In genomic region chr5:5573749-5574317, GRCm38 (mm10) we compare ENCODE assay signal across 7 mouse cellular contexts. TPM values are rescaled to one million over a fixed set of nuclear protein-coding genes. Genes with fewer than 3 reads are reported as not detected.
DNase-seq lines count a peak whose midpoint lies in the region; ATAC-seq and TF ChIP-seq lines count a peak whose summit lies in the region.

Gene Gm8773 (plus strand): TSS chr5:5573799.

- TF ChIP-seq CTCF in lung, embryonic 14.5 days (IDR thresholded peaks at IDR 0.05; ENCODE audit: low read depth): no peak
- TF ChIP-seq CTCF in brain, embryonic 14.5 days (IDR thresholded peaks at IDR 0.05; ENCODE audit: borderline replicate concordance, extremely low read depth, insufficient read depth, insufficient read length): no peak
- TF ChIP-seq CTCF in testis, adult 2 months (IDR thresholded peaks at IDR 0.05; ENCODE audit: control insufficient read depth, insufficient read depth, insufficient replicate concordance, low read depth, low read length): no peak

- 0 out of 2 replicates have a peak, but pooled peaks cover 9% of the 10 kb centered on the region for H3K27me3 ChIP-seq in lung, embryonic 14.5 days (ENCODE audit: insufficient read depth, low read length)
- 0 out of 2 replicates have a peak, but pooled peaks cover 9% of the 10 kb centered on the region for H3K27me3 ChIP-seq in forebrain, embryonic 13.5 days
- no peaks in the 10 kb centered on the region for H3K27me3 ChIP-seq in intestine, embryonic 15.5 days (replicated peaks)
- H3K27me3 ChIP-seq in midbrain, embryonic 10.5 days (ENCODE audit: low read depth, poor library complexity, severe bottlenecking): peaks cover 27% of the 10 kb centered on the region
- H3K27me3 ChIP-seq in testis, adult 2 months (ENCODE audit: control insufficient read depth, insufficient read depth, low read length): no peaks in the 10 kb centered on the region

- peak within 1 kb of the TSS; percentile 46 for H3K4me3 ChIP-seq in lung, embryonic 14.5 days (ENCODE audit: low read depth, low read length)
- peak within 1 kb of the TSS; percentile 58 for H3K4me3 ChIP-seq in forebrain, embryonic 13.5 days
- peak within 1 kb of the TSS; percentile 55 for H3K4me3 ChIP-seq in intestine, embryonic 15.5 days (replicated peaks)
- peak within 1 kb of the TSS; percentile 67 for H3K4me3 ChIP-seq in midbrain, embryonic 10.5 days
- H3K4me3 ChIP-seq in testis, adult 2 months (ENCODE audit: control insufficient read depth, low read depth, low read length): peak within 1 kb of the TSS; percentile 70

- peak; percentile 62 for DNase-seq in lung, embryonic 14.5 days
- no peak for DNase-seq in lung, postnatal 4 days
- DNase-seq in brain, embryonic 14.5 days (ENCODE audit: low read depth): peak; percentile 65
- peak; percentile 67 for DNase-seq in midbrain, embryonic 10.5 days (ENCODE audit: low spot score)

- no peaks in the 10 kb centered on the region for H3K36me3 ChIP-seq in lung, embryonic 14.5 days (ENCODE audit: insufficient read depth)
- no peaks in the 10 kb centered on the region for H3K36me3 ChIP-seq in forebrain, embryonic 13.5 days (ENCODE audit: poor library complexity, severe bottlenecking)
- no peaks in the 10 kb centered on the region for H3K36me3 ChIP-seq in intestine, embryonic 15.5 days
- no peaks in the 10 kb centered on the region for H3K36me3 ChIP-seq in midbrain, embryonic 10.5 days
- no peaks in the 10 kb centered on the region for H3K36me3 ChIP-seq in testis, adult 2 months (ENCODE audit: control insufficient read depth, insufficient read depth, low read length)

- peak; percentile 91 for ATAC-seq in lung, embryonic 14.5 days (ENCODE audit: insufficient read depth)
- peak; percentile 92 for ATAC-seq in forebrain, embryonic 13.5 days
- peak; percentile 88 for ATAC-seq in intestine, embryonic 15.5 days

- H3K9ac ChIP-seq in lung, embryonic 14.5 days: peak within 1 kb of the TSS; percentile 43
- H3K9ac ChIP-seq in forebrain, embryonic 13.5 days: peak within 1 kb of the TSS; percentile 62
- peak within 1 kb of the TSS; percentile 41; the same call in 1 of the 2 replicates for H3K9ac ChIP-seq in intestine, embryonic 15.5 days

- no peaks in the 10 kb centered on the region for H3K9me3 ChIP-seq in lung, embryonic 14.5 days (ENCODE audit: low read depth, low read length)
- H3K9me3 ChIP-seq in forebrain, embryonic 13.5 days (replicated peaks): no peaks in the 10 kb centered on the region
- no peaks in the 10 kb centered on the region for H3K9me3 ChIP-seq in intestine, embryonic 15.5 days
- no peaks in the 10 kb centered on the region for H3K9me3 ChIP-seq in midbrain, embryonic 10.5 days (replicated peaks)

- peak within 1 kb of the TSS; percentile 70 for H3K4me2 ChIP-seq in lung, embryonic 14.5 days
- peak within 1 kb of the TSS; percentile 76 for H3K4me2 ChIP-seq in forebrain, embryonic 13.5 days
- H3K4me2 ChIP-seq in intestine, embryonic 15.5 days (replicated peaks): peak within 1 kb of the TSS; percentile 93

- WGBS in lung, embryonic 14.5 days: under 1% methylated on average over 24 of the region's 24 CpGs
- 2% methylated on average over 24 of the region's 24 CpGs for WGBS in forebrain, embryonic 13.5 days
- 2% methylated on average over 24 of the region's 24 CpGs for WGBS in intestine, embryonic 15.5 days
- whole genome bisulfite sequencing in midbrain, embryonic 10.5 days: 2% methylated on average over 24 of the region's 24 CpGs

- H3K27ac ChIP-seq in lung, embryonic 14.5 days (ENCODE audit: low read depth): no peak within 1 kb of the TSS
- no peak within 1 kb of the TSS for H3K27ac ChIP-seq in forebrain, embryonic 13.5 days
- no peak within 1 kb of the TSS for H3K27ac ChIP-seq in intestine, embryonic 15.5 days
- peak within 1 kb of the TSS; percentile 70 for H3K27ac ChIP-seq in midbrain, embryonic 10.5 days (replicated peaks)
- no peak within 1 kb of the TSS for H3K27ac ChIP-seq in testis, adult 2 months (ENCODE audit: control insufficient read depth, insufficient read depth, low read depth, low read length)

- TF ChIP-seq POLR2A in brain, embryonic 14.5 days (IDR thresholded peaks at IDR 0.05; ENCODE audit: borderline replicate concordance, extremely low read depth, insufficient read depth, insufficient read length, poor library complexity, severe bottlenecking): no peak
- no peak for TF ChIP-seq POLR2A in testis, adult 2 months (IDR thresholded peaks at IDR 0.05; ENCODE audit: control insufficient read depth, low read depth, low read length)

- no peaks in the 10 kb centered on the region for H3K4me1 ChIP-seq in lung, embryonic 14.5 days (ENCODE audit: insufficient read depth)
- no peaks in the 10 kb centered on the region for H3K4me1 ChIP-seq in forebrain, embryonic 13.5 days
- H3K4me1 ChIP-seq in intestine, embryonic 15.5 days (replicated peaks): no peaks in the 10 kb centered on the region
- H3K4me1 ChIP-seq in midbrain, embryonic 10.5 days: no peaks in the 10 kb centered on the region
- peaks cover 4% of the 10 kb centered on the region; the same call in 1 of the 2 replicates for H3K4me1 ChIP-seq in testis, adult 2 months (ENCODE audit: control insufficient read depth, insufficient read depth, low read length)

RNA-seq across cellular contexts. Expression of gene Gm8773, which starts in this region (rescaled TPM):
- 0.24 and 0.80 TPM in 2 replicates for polyA plus RNA-seq in lung, embryonic 14.5 days (2014; fragmentation: Nextera tagmentation; extraction: Ambion mirVana)
- polyA plus RNA-seq in brain, embryonic 14.5 days (2012; rRNA removed): 6.3 and 6.8 TPM in 2 replicates
- polyA plus RNA-seq in forebrain, embryonic 13.5 days (2015; fragmentation: Nextera tagmentation; extraction: Ambion mirVana): 6.4 and 7.1 TPM in 2 replicates
- polyA plus RNA-seq in intestine, embryonic 15.5 days (2015; fragmentation: Nextera tagmentation; extraction: Ambion mirVana): 2.0 and 2.2 TPM in 2 replicates
- 2.9 and 3.8 TPM in 2 replicates for polyA plus RNA-seq in midbrain, embryonic 10.5 days (2016; fragmentation: Nextera tagmentation; extraction: Ambion mirVana)
- 0.34 and 0.38 TPM in 2 replicates for polyA plus RNA-seq in testis, adult 2 months (2012; rRNA removed)

Comparison
In these comparisons a context has a peak if more than half of its experiments do, and no peak if none do; other contexts are left out.
1. Peak in DNase-seq, ATAC-seq, H3K4me3 ChIP-seq, H3K9ac ChIP-seq and H3K4me2 ChIP-seq in lung, embryonic 14.5 days; RNA of the gene not detected or under 1 TPM.
2. DNase-seq: peak in brain, embryonic 14.5 days (single experiment) and midbrain, embryonic 10.5 days (single experiment); none in lung, postnatal 4 days (0 of 2).
3. Peak in every context shown above with its lines, with median percentiles within 50 percentile points of each other: ATAC-seq, H3K4me2 ChIP-seq, H3K4me3 ChIP-seq and H3K9ac ChIP-seq.